Mouse (Mus musculus): ENCODE measurements around the gene Zfp335.
A peak's percentile ranks its signal among the peaks of the same experiment; 100 is the strongest.
"Not testable (repeated sequence)": the region's sequence is repeated elsewhere in the genome, so short reads cannot be mapped to it uniquely, and the experiment has no call there.

The Zfp335 gene

DNA sequence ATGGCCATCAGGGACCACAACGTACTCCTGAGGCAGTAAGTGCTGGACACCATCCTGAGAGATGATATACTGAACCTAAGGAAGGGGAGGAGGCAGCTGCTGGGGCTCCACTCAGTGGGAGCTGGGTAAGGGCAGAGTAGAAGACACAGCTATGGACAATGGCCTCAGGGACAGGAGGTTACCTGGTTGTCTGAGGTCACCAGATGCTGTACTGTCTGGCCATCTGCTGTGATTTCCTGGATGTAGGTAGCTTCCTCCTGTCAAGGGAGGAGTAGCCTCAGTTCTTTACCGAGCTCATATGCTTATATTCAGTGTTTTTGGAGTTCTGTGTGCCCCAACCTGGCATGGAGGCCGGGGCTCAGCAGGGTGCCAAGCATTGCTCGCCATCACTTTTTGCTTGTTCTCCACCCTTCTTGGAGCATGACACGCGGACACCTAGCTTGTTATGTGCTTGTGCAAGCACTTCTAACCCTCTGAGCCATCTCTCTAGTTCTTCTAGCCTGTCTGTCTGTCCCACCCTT lies 18.8 kb downstream of the Zfp335 start:
- DNase-seq (ENCODE audit: low read depth): no peak

DNA sequence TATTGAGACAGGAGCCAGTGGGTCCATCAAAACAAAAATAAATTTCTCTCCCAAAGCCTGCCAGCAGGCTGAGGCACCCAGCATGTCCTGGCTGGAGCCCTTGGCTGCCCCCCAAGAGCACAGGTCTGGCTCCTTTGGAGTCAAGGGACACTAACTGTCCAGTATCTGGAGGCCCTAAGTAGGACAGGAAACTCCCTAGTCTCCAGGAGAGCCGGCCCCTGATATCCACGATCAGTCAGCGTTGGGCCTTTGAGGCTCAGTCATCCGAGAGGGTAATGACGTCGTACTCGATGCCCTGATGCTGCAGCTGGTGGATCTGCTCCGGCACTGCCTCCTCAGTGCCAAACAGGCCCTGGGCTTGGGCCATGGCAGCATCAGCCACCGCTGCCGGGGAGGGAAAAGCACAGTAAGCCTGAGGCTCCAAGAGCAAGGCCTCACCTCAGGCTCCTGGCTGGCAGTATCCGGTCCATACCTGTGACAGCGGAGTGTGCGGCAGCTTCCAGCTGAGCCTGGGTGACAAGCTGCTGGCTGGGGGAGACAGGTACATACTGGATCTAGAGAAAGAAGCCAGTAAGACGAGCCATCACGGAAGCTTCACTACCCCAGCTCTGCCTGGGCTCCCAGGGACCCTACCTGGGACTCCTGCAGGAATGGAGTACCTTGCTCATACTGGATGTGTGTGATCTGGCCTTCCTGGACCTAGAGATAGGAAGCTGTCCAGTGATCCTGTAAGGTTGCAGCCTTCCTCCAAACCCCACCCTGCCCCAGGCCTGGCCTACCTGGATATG lies 19.5 kb downstream of the Zfp335 start:
- DNase-seq (ENCODE audit: low read depth): no peak

DNA sequence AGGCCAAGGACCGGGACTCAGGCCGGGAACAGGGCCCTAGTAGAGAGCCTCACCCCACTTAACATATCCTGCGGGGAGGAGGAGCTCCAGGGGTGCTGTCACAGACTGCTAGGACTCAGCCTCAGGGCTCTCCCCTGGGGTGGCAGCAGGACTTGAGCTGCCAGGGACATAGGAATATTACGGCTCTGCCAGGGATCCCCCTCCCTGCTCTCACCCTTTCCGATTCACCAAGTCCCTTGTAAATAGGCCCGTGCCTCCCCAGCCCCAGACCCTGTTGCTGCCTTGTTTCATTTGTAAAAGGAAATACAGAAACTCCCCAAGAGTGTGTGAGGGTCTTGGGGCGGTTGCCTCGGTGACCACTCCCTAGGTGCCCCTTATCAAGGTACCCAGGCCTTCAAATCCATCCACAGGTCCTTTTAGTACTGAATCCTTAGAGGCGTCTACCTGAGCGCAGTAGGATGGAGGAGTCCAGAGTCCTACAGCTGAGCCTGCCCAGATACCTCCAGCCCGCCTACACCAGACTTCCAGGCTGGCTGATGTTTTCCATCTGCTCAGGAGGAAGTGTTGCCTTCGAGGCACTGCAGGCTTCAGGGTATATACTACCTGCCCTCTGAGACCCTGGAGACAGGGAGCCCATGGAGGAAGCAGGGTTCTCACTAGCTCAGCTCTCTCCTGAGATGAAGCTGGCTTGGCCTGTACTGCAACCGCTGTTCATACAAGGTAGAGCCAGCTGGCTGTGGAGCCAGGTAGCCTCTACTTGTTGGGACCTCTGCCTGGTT lies 20.3 kb downstream of the Zfp335 start:
- no peak for DNase-seq (ENCODE audit: low read depth)

DNA sequence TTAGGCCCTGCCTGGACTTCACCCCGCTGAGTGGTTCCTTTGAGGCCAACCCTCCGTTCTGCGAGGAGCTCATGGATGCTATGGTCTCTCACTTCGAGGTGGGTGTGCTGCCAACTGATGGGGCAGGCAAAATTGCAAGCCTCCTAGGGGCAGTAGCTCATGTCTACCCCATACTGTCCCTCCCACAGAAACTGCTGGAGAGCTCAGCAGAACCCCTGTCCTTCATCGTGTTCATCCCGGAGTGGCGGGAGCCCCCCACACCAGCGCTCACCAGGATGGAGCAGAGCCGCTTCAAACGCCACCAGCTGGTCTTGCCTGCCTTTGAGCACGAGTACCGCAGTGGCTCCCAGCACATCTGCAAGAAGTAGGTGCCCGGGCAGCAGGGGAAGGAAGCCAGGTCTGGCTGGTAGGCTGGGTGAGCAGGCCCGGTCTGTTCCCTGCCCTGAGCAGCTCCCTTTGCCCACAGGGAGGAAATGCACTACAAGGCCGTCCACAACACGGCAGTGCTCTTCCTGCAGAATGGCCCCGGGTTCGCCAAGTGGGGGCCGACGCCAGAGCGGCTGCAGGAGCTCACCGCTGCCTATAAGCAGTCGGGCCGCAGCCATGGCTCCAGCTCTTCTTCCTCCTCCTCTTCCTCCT lies 21.0 kb downstream of the Zfp335 start:
- DNase-seq (ENCODE audit: low read depth): no peak

GRCm38 (mm10) chr2:164889960-164890359 lies 21.6 kb downstream of the Zfp335 start:
- no peak for DNase-seq (ENCODE audit: low read depth)

DNA sequence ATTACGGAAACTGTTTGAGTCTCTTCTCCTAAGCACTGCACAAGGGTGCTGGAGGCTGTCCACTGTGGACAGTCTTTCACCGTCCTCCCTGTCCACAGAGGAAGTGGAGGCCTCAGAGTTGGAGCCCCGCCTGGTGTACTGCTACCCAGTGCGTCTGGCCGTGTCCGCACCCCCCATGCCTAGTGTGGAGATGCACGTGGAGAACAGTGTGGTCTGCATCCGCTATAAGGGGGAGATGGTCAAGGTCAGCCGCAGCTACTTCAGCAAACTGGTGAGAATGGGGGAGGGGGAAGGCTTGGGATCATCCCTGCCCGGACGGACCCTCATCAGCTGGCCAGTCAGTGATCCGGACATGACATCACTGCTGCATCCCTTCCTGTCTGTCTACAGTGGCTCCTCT lies 22.6 kb downstream of the Zfp335 start:
- no peak for DNase-seq (ENCODE audit: low read depth)

DNA sequence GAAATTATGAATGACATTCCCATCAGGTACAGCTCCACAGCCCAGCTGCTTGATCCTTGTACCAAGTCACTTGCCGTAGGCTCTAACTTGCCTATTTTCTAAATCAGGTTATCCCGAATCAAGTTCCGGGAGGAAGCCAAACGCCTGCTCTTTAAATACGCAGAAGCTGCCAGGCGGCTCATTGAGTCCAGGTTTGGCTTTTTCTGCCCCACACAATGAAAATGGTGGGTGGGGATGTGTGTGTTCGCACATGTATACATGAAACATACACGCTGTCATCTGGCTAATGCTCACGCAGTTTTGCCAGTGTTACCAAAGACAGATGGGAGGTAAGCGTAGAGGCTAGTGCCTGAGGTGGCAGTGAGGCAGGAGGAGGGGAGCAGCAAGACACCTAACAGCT lies 24.9 kb downstream of the Zfp335 start:
- DNase-seq (ENCODE audit: low read depth): no peak

DNA sequence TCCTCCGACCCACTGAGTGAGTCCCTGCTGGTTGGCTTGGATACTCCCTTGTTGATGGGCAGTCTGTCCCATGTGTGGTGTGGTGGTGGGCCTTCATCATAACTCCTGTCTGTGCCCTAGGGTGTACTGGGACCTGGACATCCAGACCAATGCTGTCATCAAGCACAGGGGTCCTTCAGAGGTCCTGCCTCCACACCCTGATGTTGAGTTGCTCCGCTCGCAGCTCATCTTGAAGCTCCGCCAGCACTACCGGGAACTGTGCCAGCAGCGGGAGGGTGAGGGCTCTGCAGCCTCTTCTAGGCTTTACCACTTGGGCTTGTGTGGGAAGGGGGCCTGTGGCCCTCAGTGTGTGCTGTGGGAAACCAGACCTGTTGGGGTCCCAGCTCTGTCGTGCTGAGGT lies 25.8 kb downstream of the Zfp335 start:
- peak; percentile 80 for DNase-seq (ENCODE audit: low read depth)

DNA sequence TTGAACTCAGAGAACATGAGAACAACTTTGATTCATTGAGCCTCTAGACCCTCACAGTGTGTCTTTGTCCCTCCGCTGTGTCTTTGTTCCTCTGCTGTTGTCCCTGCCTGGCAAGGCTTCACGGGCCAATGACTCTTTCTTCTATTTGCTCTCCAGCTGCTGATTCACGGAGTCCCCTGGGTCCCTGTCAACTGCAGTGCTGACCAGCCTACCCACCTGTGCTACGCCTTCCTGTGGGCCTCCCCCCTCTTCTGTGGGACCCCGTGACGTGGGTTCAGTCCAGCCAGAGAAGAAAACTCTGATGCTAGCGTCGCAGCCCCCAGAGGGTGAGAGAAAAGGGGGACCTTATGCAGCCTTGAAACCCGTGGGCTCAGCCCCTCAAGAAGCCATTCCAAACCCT lies 28.9 kb downstream of the Zfp335 start:
- DNase-seq (ENCODE audit: low read depth): no peak

- DNase-seq (ENCODE audit: low read depth): peak; percentile 98
These were observed 31.8 kb downstream of the Zfp335 start for GRCm38 (mm10) chr2:164879568-164880277.

DNA sequence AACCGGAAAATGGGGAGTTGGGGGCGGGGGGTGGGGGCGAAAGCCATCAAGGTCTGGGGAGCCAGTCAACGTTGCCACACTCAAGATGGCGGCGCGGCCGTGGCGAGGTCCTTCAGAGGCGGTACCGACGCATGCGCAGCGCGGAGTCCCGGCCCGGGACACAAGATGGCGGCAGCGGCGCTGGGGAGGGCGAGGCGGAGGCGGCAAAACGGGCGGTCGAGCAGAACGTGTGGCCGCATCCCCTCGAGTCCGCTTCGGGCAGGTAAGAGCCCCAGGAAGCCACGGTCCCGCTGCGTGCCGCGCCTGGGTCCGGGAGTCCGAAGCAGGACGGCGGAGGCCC lies 32.4 kb downstream of the Zfp335 start, which contains the start of gene Pcif1:
Gene Pcif1, plus strand, starts transcription at position 77 of the 340 bp plus-strand sequence.
- DNase-seq (ENCODE audit: low read depth): peak; percentile 94

GRCm38 (mm10) chr2:164878509-164879227 lies 32.9 kb downstream of the Zfp335 start:
- peak; percentile 71 for DNase-seq (ENCODE audit: low read depth)

GRCm38 (mm10) chr2:164877376-164878215 lies 34.0 kb downstream of the Zfp335 start:
- not testable (repeated sequence) for DNase-seq (ENCODE audit: low read depth)

DNA sequence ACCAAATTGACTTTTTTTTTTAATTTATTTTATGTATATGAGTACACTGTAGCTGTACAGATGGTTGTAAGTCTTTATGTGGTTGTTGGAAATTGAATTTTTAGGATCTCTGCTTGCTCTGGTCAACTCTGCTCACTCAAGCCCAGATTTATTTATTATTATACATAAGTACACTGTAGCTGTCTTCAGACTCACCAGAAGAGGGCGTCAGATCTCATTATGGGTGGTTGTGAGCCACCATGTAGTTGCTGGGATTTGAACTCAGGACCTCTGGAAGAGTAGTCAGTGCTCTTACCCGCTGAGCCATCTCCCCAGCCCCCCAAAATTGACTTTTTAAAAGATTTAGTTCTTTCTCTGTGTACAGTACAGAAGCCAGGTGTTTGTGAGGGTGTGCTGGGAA lies 35.9 kb downstream of the Zfp335 start:
- DNase-seq (ENCODE audit: low read depth): not testable (repeated sequence)

DNA sequence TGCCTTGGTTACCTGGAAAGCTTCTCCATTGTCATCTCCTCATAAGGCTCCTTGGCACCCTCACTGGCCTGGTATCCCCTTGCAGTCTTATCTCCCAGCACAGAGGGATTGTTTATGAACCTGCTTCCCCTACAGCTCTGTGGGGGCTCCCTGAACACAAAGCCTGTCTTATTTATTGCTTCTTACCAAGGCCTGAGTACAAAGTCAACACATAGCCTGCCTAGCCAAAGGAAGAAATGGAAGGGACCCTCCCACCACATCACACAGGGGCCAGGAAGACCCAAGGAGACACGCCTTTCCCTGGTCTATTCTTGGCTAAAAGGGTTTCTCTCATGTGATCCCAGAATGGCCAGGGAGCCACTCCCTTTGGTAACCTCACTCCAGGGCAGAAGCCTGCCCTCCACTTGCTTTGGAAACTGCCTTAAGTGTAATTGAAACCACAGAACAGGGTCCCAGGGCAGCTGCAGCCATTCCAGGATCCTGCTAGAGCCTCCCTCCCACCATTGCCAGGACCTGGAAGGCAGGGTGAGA lies 37.3 kb downstream of the Zfp335 start:
- DNase-seq (ENCODE audit: low read depth): peak; percentile 72

DNA sequence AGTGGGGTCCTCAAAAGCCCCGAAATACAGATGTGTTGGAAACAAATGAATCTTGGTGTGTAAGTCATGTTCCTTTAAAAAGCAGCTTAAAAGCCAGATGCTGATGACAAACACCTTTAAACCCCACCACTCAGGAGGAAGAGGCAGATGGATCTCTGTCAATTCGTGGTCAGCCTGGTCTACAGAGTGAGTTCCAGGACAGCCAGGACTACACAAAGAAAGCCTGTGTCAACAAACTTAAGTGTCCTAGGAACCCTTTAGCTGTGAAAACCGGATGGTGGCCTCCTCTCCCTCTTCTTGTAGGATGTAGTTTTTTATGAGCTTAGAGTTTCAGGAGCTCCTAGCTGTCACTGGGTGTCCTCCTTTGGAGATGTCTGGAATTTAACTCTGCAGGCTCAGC lies 37.9 kb downstream of the Zfp335 start:
- DNase-seq (ENCODE audit: low read depth): no peak

GRCm38 (mm10) chr2:164871602-164872303 lies 39.8 kb downstream of the Zfp335 start:
- DNase-seq (ENCODE audit: low read depth): peak; percentile 34

DNA sequence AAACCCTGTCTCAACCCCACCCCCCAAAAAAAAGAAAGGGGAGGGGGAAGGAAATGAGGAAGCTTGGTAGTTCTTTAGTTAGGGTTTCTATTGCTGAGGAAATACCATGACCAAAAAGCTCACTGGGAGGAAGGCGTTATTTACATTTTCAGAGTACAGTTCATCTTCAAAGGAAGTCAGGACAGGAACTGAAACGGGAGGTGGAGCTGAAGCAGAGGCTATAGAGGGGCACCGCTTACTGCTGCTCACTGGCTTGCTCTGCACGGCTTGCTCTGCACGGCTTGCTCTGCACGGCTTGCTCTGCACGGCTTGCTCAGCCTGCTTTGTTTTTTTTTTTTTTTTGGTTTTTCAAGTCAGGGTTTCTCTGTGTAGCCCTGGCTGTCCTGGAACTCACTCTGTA lies 43.1 kb downstream of the Zfp335 start:
- no peak for DNase-seq (ENCODE audit: low read depth)

DNA sequence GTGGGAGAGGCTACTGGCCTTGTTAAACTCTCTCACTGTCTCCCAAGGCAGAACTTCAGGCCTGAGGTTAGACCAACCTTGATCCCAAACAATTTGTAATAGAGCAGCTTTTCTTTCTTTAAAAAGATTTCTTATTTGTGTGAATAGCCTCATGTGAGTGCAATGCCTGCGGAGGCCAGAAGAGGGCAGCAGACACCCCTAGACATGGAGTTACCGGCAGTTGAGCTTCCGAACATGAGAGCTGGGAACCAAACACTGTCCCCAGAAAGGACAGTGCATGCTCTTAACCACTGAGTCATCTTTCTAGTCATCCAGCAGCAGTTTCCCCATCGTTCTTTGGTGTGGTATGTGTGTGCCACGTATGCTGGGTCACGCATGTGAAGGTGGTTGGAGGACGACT lies 44.0 kb downstream of the Zfp335 start:
- DNase-seq (ENCODE audit: low read depth): peak; percentile 48
